Mouse (Mus musculus) hindbrain, embryonic 10.5 days (tissue): ENCODE measurements around the gene Galc. TPM values are rescaled to one million over a fixed set of nuclear protein-coding genes. Genes with fewer than 3 reads are reported as not detected.

Source experiments
- DNase-seq: peaks from one replicate; pipeline ENCODE4 v3.0.0-alpha.2; 2017; ENCODE audit warnings: low spot score
- H3K27ac ChIP-seq: fragments of 300-500 bp; sonication (generic); 2 replicates; pipeline ENCODE4 v1.5.1; 2016; ENCODE audit warnings: mild to moderate bottlenecking, moderate library complexity
- H3K27me3 ChIP-seq: fragments of 300-500 bp; sonication (generic); 2 replicates; pipeline ENCODE4 v1.6.1; 2016; ENCODE audit warnings: mild to moderate bottlenecking; ENCODE audit not compliant: poor library complexity, insufficient read depth, severe bottlenecking
- H3K36me3 ChIP-seq: fragments of 300-500 bp; sonication (generic); 2 replicates; pipeline ENCODE4 v1.6.1; 2016; ENCODE audit warnings: mild to moderate bottlenecking, moderate library complexity
- H3K4me1 ChIP-seq: fragments of 300-500 bp; sonication (generic); replicated peaks from 2 replicates; pipeline ENCODE4 v1.6.1; 2016; ENCODE audit warnings: mild to moderate bottlenecking
- H3K4me3 ChIP-seq: fragments of 300-500 bp; sonication (generic); 2 replicates; pipeline ENCODE4 v1.5.1; 2016; ENCODE audit warnings: mild to moderate bottlenecking, moderate library complexity
- H3K9me3 ChIP-seq: fragments of 300-500 bp; sonication (generic); 2 replicates; pipeline ENCODE4 v1.6.1; 2016; ENCODE audit warnings: mild to moderate bottlenecking, moderate library complexity
- WGBS: fragments of 180-500 bp; shearing (Covaris S2); methylation state at CpG from one replicate; pipeline ENCODE4 v1.1.7; 2016; 5-methylcytosine and 5-hydroxymethylcytosine counted together
- polyA plus RNA-seq: library from polyadenylated mRNA; unstranded; fragments of >200 nt; fragmentation: Nextera tagmentation; extraction: Ambion mirVana; gene quantifications from 2 replicates; pipeline ENCODE4 v1.2.1, GENCODE M21; 2016

The Galc gene
- polyA plus RNA-seq, 1 experiment from 2014 or later = 13.9 TPM

DNA sequence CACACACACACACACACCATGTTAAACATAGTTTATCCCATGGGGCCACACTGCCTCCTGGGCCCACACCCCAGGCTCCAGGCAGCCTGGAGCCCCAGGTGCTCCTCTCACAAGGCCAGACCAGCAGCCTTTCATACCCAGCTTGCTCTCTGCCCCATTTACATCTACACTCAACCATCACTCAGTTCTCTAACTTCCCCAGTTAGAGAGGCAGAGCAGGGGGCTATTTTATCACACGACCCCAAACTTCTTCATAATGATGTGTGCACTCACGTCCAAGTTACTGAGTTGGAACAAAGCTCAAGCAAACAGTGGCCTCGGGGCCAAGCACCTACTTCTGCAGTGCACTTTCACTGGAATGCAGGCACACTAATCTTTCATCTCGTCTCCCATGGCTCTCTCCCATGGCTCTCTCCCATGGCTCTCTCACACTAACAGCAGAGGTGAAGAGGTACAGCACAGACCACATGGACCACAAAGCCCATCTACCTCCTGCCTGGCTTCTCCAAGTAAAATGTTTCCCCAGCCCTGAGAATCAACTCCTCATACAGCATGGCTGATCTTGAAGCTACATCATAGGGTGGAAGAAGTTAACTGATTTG lies 53.7 kb downstream of the Galc start:
- H3K4me3 ChIP-seq = no peak overlapping the region
- no peaks in the 10 kb centered on the region for H3K9me3 ChIP-seq
- no peak overlapping the region for H3K27ac ChIP-seq
- DNase-seq = no peak
- H3K36me3 ChIP-seq = peaks cover 24% of the 10 kb centered on the region
- H3K4me1 ChIP-seq = no peaks in the 10 kb centered on the region
- 81% methylated on average over 4 of the region's 4 CpGs for WGBS
- no peaks in the 10 kb centered on the region for H3K27me3 ChIP-seq

DNA sequence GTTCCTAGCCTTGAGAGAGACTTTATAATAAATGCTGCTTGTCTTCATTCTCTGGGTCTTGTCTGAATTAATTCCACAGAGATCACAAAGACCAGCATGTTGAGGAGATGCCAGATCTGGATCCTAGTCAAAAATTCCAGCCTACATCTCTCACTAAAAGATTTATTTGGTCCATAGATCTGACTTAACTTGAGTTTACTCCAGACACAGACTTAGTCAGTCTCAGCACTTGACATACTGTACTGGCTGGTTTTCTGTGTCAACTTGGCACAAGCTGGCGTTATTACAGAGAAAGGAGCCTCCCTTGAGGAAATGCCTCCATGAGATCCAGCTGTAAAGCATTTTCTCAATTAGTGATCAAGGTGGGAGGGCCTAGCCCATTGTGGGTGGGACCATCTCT lies 61.9 kb downstream of the Galc start:
- no peaks in the 10 kb centered on the region; the same call in 1 of the 2 replicates for H3K4me1 ChIP-seq
- no peaks in the 10 kb centered on the region for H3K9me3 ChIP-seq
- 59% methylated on average over 1 of the region's 1 CpGs for WGBS
- H3K27ac ChIP-seq = no peak overlapping the region
- no peak for DNase-seq
- no peaks in the 10 kb centered on the region for H3K27me3 ChIP-seq
- H3K4me3 ChIP-seq = no peak overlapping the region
- peaks cover 5% of the 10 kb centered on the region; the same call in 1 of the 2 replicates for H3K36me3 ChIP-seq

DNA sequence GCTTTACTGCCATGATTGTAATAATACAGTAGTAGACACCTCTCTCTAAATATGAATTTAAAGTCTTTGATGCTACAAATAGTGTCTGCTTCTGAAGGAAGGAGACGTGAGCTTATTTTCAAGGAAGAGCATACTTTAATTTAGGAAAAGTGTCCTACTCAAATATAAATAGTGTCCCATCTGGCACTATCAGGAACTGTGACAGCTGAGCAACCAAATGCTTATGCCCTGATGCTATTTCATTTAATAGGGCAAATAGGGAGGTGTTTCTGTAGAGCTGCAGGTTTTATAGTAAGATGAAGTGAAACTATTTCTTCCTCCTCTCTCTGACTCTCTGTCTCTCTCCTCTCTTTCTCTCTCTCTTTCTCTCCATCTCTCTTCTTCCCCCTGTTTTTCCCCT lies 69.1 kb downstream of the Galc start:
- 98% methylated on average over 1 of the region's 1 CpGs for WGBS
- Histone ChIP-seq H3K4me1 (no peaks in the 10 kb centered on the region; the same call in 1 of the 2 replicates), H3K36me3 (no peaks in the 10 kb centered on the region), H3K4me3 (no peak overlapping the region), H3K27me3 (no peaks in the 10 kb centered on the region), H3K9me3 (no peaks in the 10 kb centered on the region), H3K27ac (no peak overlapping the region)
- no peak for DNase-seq

DNA sequence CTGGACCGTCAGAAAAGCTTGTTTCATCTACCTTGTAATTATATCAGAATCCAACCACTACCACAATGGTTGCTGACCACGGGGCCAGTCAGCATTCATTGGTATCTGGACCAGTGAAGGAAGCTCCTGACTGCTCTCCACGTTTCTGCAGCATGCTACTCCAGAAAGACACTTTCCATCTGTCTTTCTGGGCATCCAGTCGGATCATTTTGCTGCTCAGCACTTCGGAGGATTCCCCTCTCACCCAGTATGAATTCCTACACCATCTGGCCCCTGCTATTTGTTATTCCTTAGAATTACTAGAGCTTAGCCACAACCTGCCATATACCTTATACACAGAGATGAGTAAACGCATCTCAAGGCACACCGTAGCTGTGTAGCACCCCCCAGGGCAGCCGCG lies 70.2 kb downstream of the Galc start:
- no peak for DNase-seq
- Histone ChIP-seq H3K27ac (no peak overlapping the region), H3K4me1 (no peaks in the 10 kb centered on the region; the same call in 1 of the 2 replicates), H3K9me3 (no peaks in the 10 kb centered on the region), H3K27me3 (no peaks in the 10 kb centered on the region), H3K36me3 (no peaks in the 10 kb centered on the region), H3K4me3 (no peak overlapping the region)
- 82% methylated on average over 9 of the region's 9 CpGs for WGBS

DNA sequence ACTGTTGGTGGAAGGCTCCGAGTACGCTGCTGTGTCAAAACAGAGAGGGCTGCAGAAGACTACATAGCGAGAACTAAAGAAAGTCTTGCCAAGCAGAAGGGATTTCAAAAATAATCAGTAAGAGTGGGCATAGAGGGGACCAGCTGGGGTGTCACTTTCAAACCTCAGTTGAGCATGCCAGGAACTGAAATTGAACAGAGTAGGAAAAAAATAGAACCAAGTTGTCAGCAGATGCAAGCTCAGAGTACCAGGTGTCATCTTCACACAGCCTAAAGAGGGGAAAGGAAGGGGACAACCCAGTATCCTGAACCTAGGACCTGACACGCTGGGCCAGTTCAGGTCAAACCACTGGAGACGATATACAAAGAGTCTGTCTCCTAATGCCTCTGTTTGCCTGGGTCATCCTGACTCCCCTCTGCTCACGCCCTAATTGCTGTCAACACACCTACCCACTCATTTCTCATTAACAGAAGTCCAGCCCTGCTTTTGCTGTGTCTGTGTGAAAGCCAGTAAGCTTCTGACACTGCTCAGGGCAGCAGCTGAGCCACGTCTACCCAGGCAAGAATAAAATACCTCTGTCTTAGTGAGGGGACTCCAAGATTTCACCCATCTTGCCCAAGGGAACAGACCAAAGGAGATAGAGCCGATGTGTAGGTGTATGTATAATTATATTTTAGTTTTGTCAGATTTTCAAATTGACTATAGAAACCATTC lies 71.9 kb downstream of the Galc start:
- no peak for DNase-seq
- H3K4me1 ChIP-seq = no peaks in the 10 kb centered on the region
- WGBS = 71% methylated on average over 8 of the region's 8 CpGs
- no peak overlapping the region for H3K27ac ChIP-seq
- no peaks in the 10 kb centered on the region for H3K9me3 ChIP-seq
- H3K4me3 ChIP-seq = no peak overlapping the region
- H3K36me3 ChIP-seq = no peaks in the 10 kb centered on the region
- H3K27me3 ChIP-seq = no peaks in the 10 kb centered on the region

DNA sequence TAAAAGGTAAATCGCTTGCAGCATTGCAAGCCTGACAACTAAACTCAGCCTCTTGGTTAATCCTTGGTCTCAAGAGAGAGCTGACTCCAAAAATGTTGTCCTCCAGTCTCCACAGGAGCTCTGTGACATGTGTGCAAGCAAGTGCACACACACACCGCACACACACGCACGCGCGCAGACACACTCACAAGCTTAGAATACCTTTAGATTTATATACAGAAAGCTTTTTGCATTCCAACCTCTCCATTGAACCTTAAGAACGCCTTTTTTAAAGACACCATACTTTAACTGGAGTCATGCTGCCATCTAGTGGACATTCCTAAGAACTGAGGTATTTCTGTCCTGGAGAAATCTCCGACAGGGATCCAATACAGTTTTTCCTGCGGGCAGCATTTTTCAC lies 77.5 kb downstream of the Galc start:
- H3K4me3 ChIP-seq = no peak overlapping the region
- H3K9me3 ChIP-seq = no peaks in the 10 kb centered on the region
- no peak overlapping the region for H3K27ac ChIP-seq
- H3K27me3 ChIP-seq = no peaks in the 10 kb centered on the region
- H3K36me3 ChIP-seq = no peaks in the 10 kb centered on the region
- DNase-seq = peak; percentile 35
- H3K4me1 ChIP-seq = peaks cover 2% of the 10 kb centered on the region; the same call in 1 of the 2 replicates
- 24% methylated on average over 9 of the region's 9 CpGs for WGBS

DNA sequence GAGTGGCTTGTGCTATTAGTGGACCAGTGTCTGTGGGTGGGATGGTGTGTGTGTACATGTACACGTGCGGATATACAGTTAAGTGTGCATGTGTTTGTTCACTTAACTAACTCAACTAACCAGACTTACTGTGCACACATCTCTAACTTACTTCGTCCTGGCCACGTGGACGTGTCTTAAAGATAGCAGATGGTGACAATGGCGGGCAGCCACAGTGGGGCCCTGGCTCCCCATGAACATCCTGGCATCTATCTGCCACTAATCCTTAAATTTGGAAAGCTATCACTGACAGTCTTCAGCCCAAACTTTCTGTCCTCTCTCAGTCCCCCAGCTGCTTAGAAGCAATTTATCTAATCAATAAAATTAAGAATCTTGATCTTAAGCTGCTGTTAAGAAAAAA lies 78.5 kb downstream of the Galc start:
- Histone ChIP-seq H3K4me3 (no peak overlapping the region), H3K27me3 (no peaks in the 10 kb centered on the region), H3K4me1 (peaks cover 2% of the 10 kb centered on the region; the same call in 1 of the 2 replicates), H3K27ac (no peak overlapping the region), H3K9me3 (no peaks in the 10 kb centered on the region), H3K36me3 (no peaks in the 10 kb centered on the region)
- 91% methylated on average over 6 of the region's 6 CpGs for whole genome bisulfite sequencing
- DNase-seq = no peak

DNA sequence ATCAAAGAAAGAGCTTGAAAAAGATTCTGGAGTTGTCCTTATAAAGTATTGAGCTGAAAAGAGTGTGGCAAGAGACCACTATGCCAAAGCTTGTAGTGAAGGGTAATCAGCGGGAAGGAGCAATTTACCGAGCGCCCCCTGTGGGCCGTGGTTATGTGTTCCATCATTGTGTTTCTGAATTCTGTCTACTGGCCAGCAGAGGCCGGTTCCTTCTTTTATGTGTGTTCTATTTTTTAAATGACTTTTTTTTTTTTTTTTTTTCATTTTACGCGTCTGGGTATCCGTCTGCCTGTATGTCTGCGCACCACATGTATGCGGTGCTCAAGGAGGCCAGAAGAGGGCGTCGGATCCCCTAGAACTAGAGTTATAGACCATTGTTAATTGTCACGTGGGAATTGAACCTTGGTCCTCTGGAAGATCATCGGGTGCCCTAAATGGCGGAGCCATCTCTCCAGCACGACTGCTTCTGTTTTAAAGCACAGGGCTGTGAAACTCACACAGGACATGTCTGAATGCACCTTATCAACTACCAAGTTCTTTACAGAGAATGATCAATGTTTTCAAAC lies 78.9 kb downstream of the Galc start:
- Histone ChIP-seq H3K4me3 (no peak overlapping the region), H3K27me3 (no peaks in the 10 kb centered on the region), H3K36me3 (no peaks in the 10 kb centered on the region), H3K27ac (no peak overlapping the region), H3K9me3 (no peaks in the 10 kb centered on the region), H3K4me1 (peaks cover 2% of the 10 kb centered on the region; the same call in 1 of the 2 replicates)
- DNase-seq = no peak
- 91% methylated on average over 16 of the region's 16 CpGs for WGBS

DNA sequence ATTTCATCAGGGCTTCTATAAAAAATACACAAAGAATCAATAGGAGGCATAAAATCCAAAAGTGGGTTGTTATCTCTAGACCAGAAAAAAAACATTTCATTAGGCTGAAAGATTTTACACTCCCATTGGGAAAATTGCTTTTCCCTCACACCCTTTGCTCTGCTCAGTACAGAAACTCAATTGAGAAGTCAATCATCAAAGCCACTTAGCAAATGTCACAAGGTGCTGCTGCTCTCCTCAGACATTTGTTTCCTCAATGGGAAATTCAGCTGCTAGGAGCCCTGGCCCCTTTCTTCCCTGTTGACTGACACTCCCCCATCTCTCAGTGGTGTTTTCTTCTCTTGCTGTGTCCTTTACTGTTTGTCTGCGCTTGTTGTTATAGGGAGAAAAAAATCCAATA lies 79.8 kb downstream of the Galc start:
- DNase-seq = no peak
- 57% methylated on average over 1 of the region's 1 CpGs for WGBS
- no peak overlapping the region for H3K27ac ChIP-seq

DNA sequence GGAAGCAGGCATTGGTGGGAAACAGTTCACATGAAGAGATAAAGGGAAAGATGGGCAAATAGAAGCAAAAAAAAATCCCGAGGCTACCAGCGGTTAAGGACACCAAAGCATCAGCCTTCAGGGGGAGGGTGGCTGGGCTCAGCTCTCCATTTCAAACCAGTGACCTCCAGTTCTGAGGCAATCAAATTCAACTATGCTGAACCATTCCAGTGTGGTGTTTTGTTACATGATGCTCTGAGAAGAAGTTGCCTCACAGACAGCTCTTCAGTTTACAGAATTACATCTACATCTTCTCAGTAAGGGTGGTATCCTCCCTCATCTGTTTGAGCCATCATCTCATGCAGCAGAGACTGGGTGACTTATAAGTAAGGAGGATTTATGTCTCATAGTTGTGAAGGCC lies 82.6 kb downstream of the Galc start:
- H3K27me3 ChIP-seq = no peaks in the 10 kb centered on the region
- H3K4me1 ChIP-seq = peaks cover 1% of the 10 kb centered on the region; the same call in 1 of the 2 replicates
- no peaks in the 10 kb centered on the region for H3K36me3 ChIP-seq
- H3K9me3 ChIP-seq = no peaks in the 10 kb centered on the region
- DNase-seq = no peak
- no peak overlapping the region for H3K27ac ChIP-seq
- H3K4me3 ChIP-seq = no peak overlapping the region
- 95% methylated on average over 2 of the region's 2 CpGs for WGBS

More for the DNA sequence above, 79.8 kb downstream of the Galc start:
- Histone ChIP-seq H3K9me3 (no peaks in the 10 kb centered on the region), H3K27me3 (no peaks in the 10 kb centered on the region), H3K36me3 (no peaks in the 10 kb centered on the region), H3K4me3 (no peak overlapping the region), H3K4me1 (peaks cover 2% of the 10 kb centered on the region; the same call in 1 of the 2 replicates)

DNA sequence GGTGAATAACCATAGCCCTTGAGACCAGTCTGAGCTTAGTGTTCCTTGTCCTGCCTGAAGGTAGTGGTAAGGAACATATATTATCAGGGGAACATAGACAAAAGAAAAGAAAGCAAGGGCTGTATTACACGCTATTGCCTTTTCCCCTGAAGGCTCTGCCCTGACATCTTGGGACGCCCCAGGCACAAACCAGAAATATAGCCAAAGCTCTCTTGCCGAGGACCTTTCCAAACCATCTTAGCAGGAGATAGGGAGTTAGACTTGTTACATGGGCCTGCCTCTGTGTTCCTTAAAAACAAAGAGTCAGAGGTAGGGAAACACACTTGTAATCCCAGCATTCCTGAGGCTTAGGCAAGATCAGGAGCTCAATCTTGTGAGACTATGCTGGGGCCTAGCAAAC lies 97.4 kb downstream of the Galc start:
- no peak for DNase-seq
- H3K27ac ChIP-seq = no peak overlapping the region
- no peaks in the 10 kb centered on the region for H3K36me3 ChIP-seq
- H3K4me3 ChIP-seq = no peak overlapping the region
- H3K27me3 ChIP-seq = no peaks in the 10 kb centered on the region
- H3K4me1 ChIP-seq = peaks cover 5% of the 10 kb centered on the region
- H3K9me3 ChIP-seq = no peaks in the 10 kb centered on the region
- 91% methylated on average over 3 of the region's 3 CpGs for WGBS

DNA sequence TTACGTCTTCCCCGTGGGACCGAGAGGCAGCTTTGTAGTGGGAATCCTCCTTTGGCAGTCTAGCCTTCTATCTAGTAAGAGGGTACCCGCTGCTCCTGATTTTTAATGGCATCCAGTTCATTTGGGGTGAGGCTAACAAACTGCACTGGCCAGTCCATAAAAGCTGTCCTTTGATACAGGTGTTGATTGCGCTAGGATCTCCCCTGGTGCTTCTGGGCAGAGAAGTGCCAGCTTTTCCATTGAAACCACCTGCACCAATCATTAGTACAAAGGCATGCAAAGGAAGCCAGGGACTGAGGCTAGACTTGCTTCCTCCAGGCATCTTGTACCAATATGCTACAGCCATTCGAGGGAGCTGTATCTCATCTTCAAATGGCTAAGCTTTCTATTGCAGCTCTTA lies 98.4 kb downstream of the Galc start:
- H3K27ac ChIP-seq = no peak overlapping the region
- H3K36me3 ChIP-seq = no peaks in the 10 kb centered on the region
- WGBS = 87% methylated on average over 6 of the region's 6 CpGs
- H3K4me1 ChIP-seq = peaks cover 5% of the 10 kb centered on the region
- no peaks in the 10 kb centered on the region for H3K9me3 ChIP-seq
- no peak for DNase-seq
- no peak overlapping the region for H3K4me3 ChIP-seq
- no peaks in the 10 kb centered on the region for H3K27me3 ChIP-seq
